Mouse (Mus musculus) C2C12 (cell line): ENCODE measurements around the gene Ldb1. TPM values are rescaled to one million over a fixed set of nuclear protein-coding genes. Genes with fewer than 3 reads are reported as not detected.
"Not testable (repeated sequence)": the region's sequence is repeated elsewhere in the genome, so short reads cannot be mapped to it uniquely, and the experiment has no call there.

Experiments
- H3K27me3 ChIP-seq: one replicate; pipeline ENCODE4 v1.6.1; 2011; ENCODE audit not compliant: control insufficient read depth, insufficient read depth, insufficient read length
- H3K36me3 ChIP-seq: one replicate; pipeline ENCODE4 v1.6.1; 2011; ENCODE audit not compliant: control insufficient read depth, insufficient read depth
- H3K4me3 ChIP-seq: one replicate; pipeline ENCODE4 v1.5.1; 2011; ENCODE audit warnings: mild to moderate bottlenecking, control low read depth; ENCODE audit not compliant: poor library complexity, insufficient read depth, severe bottlenecking
- H3K79me2 ChIP-seq: one replicate; pipeline ENCODE4 v1.6.1; 2011; ENCODE audit not compliant: control insufficient read depth, insufficient read depth
- H3K79me3 ChIP-seq: one replicate; pipeline ENCODE4 v1.6.1; 2011; ENCODE audit warnings: low read depth, control low read depth
- H3ac ChIP-seq: one replicate; pipeline ENCODE3; 2011; ENCODE audit warnings: low read depth; ENCODE audit not compliant: control insufficient read depth, insufficient read length
- CEBPB ChIP-seq: IDR thresholded peaks from one replicate; pipeline ENCODE4 v1.6.1; 2011; ENCODE audit warnings: low read depth, mild to moderate bottlenecking, control low read depth, moderate library complexity
- CTCF ChIP-seq: IDR thresholded peaks from one replicate; pipeline ENCODE4 v1.5.1; 2011; ENCODE audit not compliant: control insufficient read depth, insufficient read depth, insufficient read length
- FOSL1 ChIP-seq: IDR thresholded peaks from one replicate; pipeline ENCODE4 v1.8.0; 2011; ENCODE audit warnings: mild to moderate bottlenecking, low read length; ENCODE audit not compliant: poor library complexity, insufficient read depth, severe bottlenecking
- MAX ChIP-seq: IDR thresholded peaks from one replicate; pipeline ENCODE4 v1.6.1; 2011; ENCODE audit warnings: mild to moderate bottlenecking, control low read depth
- MYOD1 ChIP-seq: IDR thresholded peaks from one replicate; pipeline ENCODE4 v1.6.1; 2011; ENCODE audit warnings: low read depth; ENCODE audit not compliant: control insufficient read depth, insufficient read length
- MYOG ChIP-seq: IDR thresholded peaks from one replicate; pipeline ENCODE4 v1.6.1; 2011; ENCODE audit not compliant: control insufficient read depth, insufficient read length; ENCODE audit errors: extremely low read depth
- USF1 ChIP-seq: IDR thresholded peaks from one replicate; pipeline ENCODE4 v1.6.1; 2011; ENCODE audit warnings: low read depth, mild to moderate bottlenecking, control low read depth, moderate library complexity
- polyA plus RNA-seq: library from polyadenylated mRNA; unstranded; fragments of >200 nt; fragmentation: generic; extraction: Trizol; gene quantifications from one replicate; pipeline ENCODE4 v1.2.1, GENCODE M21; 2012; ENCODE audit warnings: missing spikeins

Ldb1 gene
- polyA plus RNA-seq, 1 experiment: 80.5 TPM

- H3ac ChIP-seq: peak overlapping the region; percentile 49
- peaks cover 4% of the 10 kb centered on the region for H3K36me3 ChIP-seq
- H3K27me3 ChIP-seq: no peaks in the 10 kb centered on the region
- H3K4me3 ChIP-seq: peak overlapping the region; percentile 65
- TF ChIP-seq USF1: no peak
- no peak for TF ChIP-seq CEBPB
- no peak for TF ChIP-seq MAX
- H3K79me3 ChIP-seq: peaks cover 1% of the 10 kb centered on the region
- H3K79me2 ChIP-seq: peaks cover 18% of the 10 kb centered on the region
Observed at GRCm38 (mm10) chr19:45998694-45999217, 46.3 kb downstream of the Ldb1 start.

- H3K36me3 ChIP-seq: peaks cover 4% of the 10 kb centered on the region
- peaks cover 1% of the 10 kb centered on the region for H3K79me3 ChIP-seq
- H3K79me2 ChIP-seq: peaks cover 15% of the 10 kb centered on the region
- no peaks in the 10 kb centered on the region for H3K27me3 ChIP-seq
- TF ChIP-seq CEBPB (no peak), MAX (peak; percentile 51)
- peak within 1 kb of the TSS; percentile 90 for H3ac ChIP-seq
- peak within 1 kb of the TSS; percentile 65 for H3K4me3 ChIP-seq
Observed at GRCm38 (mm10) chr19:45997785-45998693, 47.0 kb downstream of the Ldb1 start, which contains the start of gene Armh3. Armh3 (minus strand) TSS chr19:45998488.

- peak overlapping the region; percentile 65 for H3K4me3 ChIP-seq
- H3K79me2 ChIP-seq: peaks cover 15% of the 10 kb centered on the region
- no peak for TF ChIP-seq MYOG
- TF ChIP-seq MAX: no peak
- TF ChIP-seq USF1: no peak
- TF ChIP-seq CTCF: no peak
- TF ChIP-seq CEBPB: no peak
- no peak for TF ChIP-seq FOSL1
- no peak for TF ChIP-seq MYOD1
- H3ac ChIP-seq: no peak overlapping the region
- H3K27me3 ChIP-seq: no peaks in the 10 kb centered on the region
- peaks cover 4% of the 10 kb centered on the region for H3K36me3 ChIP-seq
- H3K79me3 ChIP-seq: peaks cover 1% of the 10 kb centered on the region
Observed at GRCm38 (mm10) chr19:45997365-45997764, 47.6 kb downstream of the Ldb1 start.

- peaks cover 1% of the 10 kb centered on the region for H3K79me3 ChIP-seq
- H3K36me3 ChIP-seq: peaks cover 4% of the 10 kb centered on the region
- no peak overlapping the region for H3ac ChIP-seq
- no peaks in the 10 kb centered on the region for H3K27me3 ChIP-seq
- TF ChIP-seq MYOD1 (no peak), MAX (no peak), MYOG (no peak), FOSL1 (no peak), CTCF (no peak), CEBPB (no peak), USF1 (no peak)
- H3K4me3 ChIP-seq: no peak overlapping the region
- peaks cover 15% of the 10 kb centered on the region for H3K79me2 ChIP-seq
Observed at GRCm38 (mm10) chr19:45993981-45994737, 50.9 kb downstream of the Ldb1 start.

GRCm38 (mm10) chr19:45993441-45993840 lies 51.6 kb downstream of the Ldb1 start:
- not testable (repeated sequence) for H3K36me3 ChIP-seq, H3K27me3 ChIP-seq, H3K79me3 ChIP-seq, H3ac ChIP-seq, H3K4me3 ChIP-seq
- peaks cover 15% of the 10 kb centered on the region for H3K79me2 ChIP-seq

- Histone ChIP-seq H3ac (no peak overlapping the region), H3K79me3 (no peaks in the 10 kb centered on the region), H3K4me3 (no peak overlapping the region), H3K79me2 (no peaks in the 10 kb centered on the region), H3K27me3 (no peaks in the 10 kb centered on the region), H3K36me3 (peaks cover 4% of the 10 kb centered on the region)
- TF ChIP-seq CTCF (no peak), MYOG (no peak), FOSL1 (no peak), CEBPB (no peak), USF1 (no peak), MYOD1 (no peak), MAX (no peak)
Observed at GRCm38 (mm10) chr19:45991171-45991570, 53.8 kb downstream of the Ldb1 start.
